Mouse (Mus musculus) lung, postnatal 0 days (tissue): ENCODE measurements around the gene Daxx.

ENCODE experiments used
- CTCF ChIP-seq: IDR thresholded peaks from 2 replicates; pipeline ENCODE4 v1.5.1; 2016; ENCODE audit warnings: antibody characterized with exemption, mild to moderate bottlenecking
- EP300 ChIP-seq: IDR thresholded peaks from 2 replicates; pipeline ENCODE4 v1.6.1; 2016; ENCODE audit warnings: antibody characterized with exemption, mild to moderate bottlenecking, control low read depth

- no peak for TF ChIP-seq CTCF
- TF ChIP-seq EP300 = no peak
Observed at GRCm38 (mm10) chr17:33950131-33950625, 41.0 kb downstream of the Daxx start.
